Mouse (Mus musculus): Measurements from ENCODE around the gene Slc25a4.

DNA sequence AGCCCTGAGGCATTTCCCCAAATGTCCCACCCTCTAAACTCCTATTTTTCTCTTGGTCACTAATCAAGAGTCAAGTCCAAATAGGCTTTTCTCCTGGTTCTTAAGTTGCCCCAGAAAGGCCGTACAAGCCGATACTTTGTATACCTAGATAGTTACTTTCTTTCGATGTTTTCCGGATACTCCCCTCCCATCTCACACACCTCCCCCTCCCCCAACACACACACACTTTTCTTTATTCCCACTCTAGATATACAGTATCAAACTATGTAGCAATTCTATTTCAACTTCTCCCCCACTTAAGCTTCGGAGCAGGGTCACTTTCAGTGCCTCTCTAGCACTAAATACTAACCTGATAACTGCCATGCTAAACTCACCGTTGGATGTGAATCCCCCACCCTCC is 5.0 kb downstream of the Slc25a4 start:
- TF ChIP-seq GATA1 (IDR thresholded peaks at IDR 0.05; ENCODE audit: borderline replicate concordance, low read length) (no peak), FLI1 (IDR thresholded peaks at IDR 0.05; ENCODE audit: low read length) (no peak)
